Mouse (Mus musculus): ENCODE measurements around the gene Scamp1.

Scamp1 gene

GRCm38 (mm10) chr13:94271284-94271683 is 14.4 kb downstream of the Scamp1 start:
- no peak for DNase-seq (ENCODE audit: low read depth, low spot score)

- no peak for DNase-seq (ENCODE audit: low read depth, low spot score)
Observed at GRCm38 (mm10) chr13:94268201-94268600, 17.5 kb downstream of the Scamp1 start.

- no peak for DNase-seq (ENCODE audit: low read depth, low spot score)
Observed at GRCm38 (mm10) chr13:94267190-94267589, 18.5 kb downstream of the Scamp1 start.

GRCm38 (mm10) chr13:94266530-94266929 is 19.1 kb downstream of the Scamp1 start:
- DNase-seq (ENCODE audit: low read depth, low spot score) = no peak

- DNase-seq (ENCODE audit: low read depth, low spot score) = no peak
Observed at GRCm38 (mm10) chr13:94265291-94265690, 20.4 kb downstream of the Scamp1 start.

GRCm38 (mm10) chr13:94263943-94264342 is 21.7 kb downstream of the Scamp1 start:
- DNase-seq (ENCODE audit: low read depth, low spot score) = peak; percentile 71

- DNase-seq (ENCODE audit: low read depth, low spot score) = peak; percentile 87
Observed at GRCm38 (mm10) chr13:94262551-94262950, 23.1 kb downstream of the Scamp1 start.

- DNase-seq (ENCODE audit: low read depth, low spot score) = no peak
Observed at GRCm38 (mm10) chr13:94261624-94262023, 24.0 kb downstream of the Scamp1 start.

GRCm38 (mm10) chr13:94260961-94261360 is 24.7 kb downstream of the Scamp1 start:
- DNase-seq (ENCODE audit: low read depth, low spot score) = no peak

- DNase-seq (ENCODE audit: low read depth, low spot score) = no peak
Observed at GRCm38 (mm10) chr13:94259210-94259609, 26.4 kb downstream of the Scamp1 start.

GRCm38 (mm10) chr13:94258530-94258929 is 27.1 kb downstream of the Scamp1 start:
- DNase-seq (ENCODE audit: low read depth, low spot score) = no peak

- DNase-seq (ENCODE audit: low read depth, low spot score) = no peak
Observed at GRCm38 (mm10) chr13:94257711-94258110, 27.9 kb downstream of the Scamp1 start.

- no peak for DNase-seq (ENCODE audit: low read depth, low spot score)
Observed at GRCm38 (mm10) chr13:94255176-94255575, 30.5 kb downstream of the Scamp1 start.

GRCm38 (mm10) chr13:94254286-94254685 is 31.4 kb downstream of the Scamp1 start:
- DNase-seq (ENCODE audit: low read depth, low spot score) = peak; percentile 19

- DNase-seq (ENCODE audit: low read depth, low spot score) = no peak
Observed at GRCm38 (mm10) chr13:94253052-94253451, 32.6 kb downstream of the Scamp1 start.

- no peak for DNase-seq (ENCODE audit: low read depth, low spot score)
Observed at GRCm38 (mm10) chr13:94250761-94251160, 34.9 kb downstream of the Scamp1 start.

- no peak for DNase-seq (ENCODE audit: low read depth, low spot score)
Observed at GRCm38 (mm10) chr13:94250188-94250587, 35.5 kb downstream of the Scamp1 start.

- no peak for DNase-seq (ENCODE audit: low read depth, low spot score)
Observed at GRCm38 (mm10) chr13:94242897-94243296, 42.8 kb downstream of the Scamp1 start.

GRCm38 (mm10) chr13:94241892-94242524 is 43.6 kb downstream of the Scamp1 start:
- DNase-seq (ENCODE audit: low read depth, low spot score) = no peak

GRCm38 (mm10) chr13:94240873-94241272 is 44.8 kb downstream of the Scamp1 start:
- peak; percentile 13 for DNase-seq (ENCODE audit: low read depth, low spot score)

- DNase-seq (ENCODE audit: low read depth, low spot score) = peak; percentile 18
Observed at GRCm38 (mm10) chr13:94240111-94240510, 45.5 kb downstream of the Scamp1 start.

GRCm38 (mm10) chr13:94239488-94239887 is 46.2 kb downstream of the Scamp1 start:
- no peak for DNase-seq (ENCODE audit: low read depth, low spot score)

- no peak for DNase-seq (ENCODE audit: low read depth, low spot score)
Observed at GRCm38 (mm10) chr13:94231871-94232270, 53.8 kb downstream of the Scamp1 start.

Data from 3T3-L1 (cell line).